9 mouse cellular contexts compared by ENCODE assay signal in the genomic region with DNA sequence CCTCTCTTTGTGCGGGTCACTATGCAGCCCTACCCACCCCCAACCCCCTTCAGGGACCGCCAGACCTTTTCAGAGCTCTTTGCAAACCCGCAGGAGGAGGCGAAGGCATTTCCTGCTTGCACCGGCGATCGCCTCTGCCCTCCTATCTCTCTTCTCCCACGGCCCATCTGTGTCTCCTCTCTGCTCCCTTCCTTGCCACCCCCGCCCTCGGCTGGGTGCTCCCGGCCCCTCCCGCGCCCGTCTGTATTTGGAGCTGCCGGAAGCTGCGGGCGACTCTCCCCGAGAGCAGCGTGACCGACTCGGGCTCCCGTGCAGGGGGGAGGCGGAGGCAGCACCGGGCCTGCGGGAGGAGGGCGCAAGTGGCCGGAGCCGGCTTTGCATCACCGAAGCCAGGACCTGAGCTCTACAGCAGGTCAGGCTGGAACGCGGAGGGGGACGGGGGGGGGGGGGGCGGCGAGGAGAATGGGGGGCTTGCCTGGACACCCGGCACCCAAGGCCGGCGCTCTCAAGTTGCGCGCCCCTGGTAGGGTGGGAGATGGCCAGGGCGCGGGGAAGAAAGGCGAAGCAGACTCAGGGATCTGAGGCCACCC. TPM values are rescaled to one million over a fixed set of nuclear protein-coding genes. Genes with fewer than 3 reads are reported as not detected.
DNase-seq lines count a peak whose midpoint lies in the region; ATAC-seq and TF ChIP-seq lines count a peak whose summit lies in the region.
"Had no signal": no experiment of that assay in that cellular context is flagged by ENCODE, and none has a peak within 500 bp of the region (broad histone marks: within the 10 kb centered on the region; RNA-seq: fewer than 3 reads in every experiment).

A gene (plus strand): TSS at position 49 of the 590 bp plus-strand sequence.

- no peaks in the 10 kb centered on the region for H3K27me3 ChIP-seq in forebrain, embryonic 14.5 days (replicated peaks; ENCODE audit: control insufficient read depth, insufficient read depth, low read length)
- no peaks in the 10 kb centered on the region for H3K27me3 ChIP-seq in heart, postnatal 0 days (ENCODE audit: control insufficient read depth, insufficient read depth, low read length)
- peaks cover 17% of the 10 kb centered on the region for H3K27me3 ChIP-seq in liver, embryonic 16.5 days (ENCODE audit: control insufficient read depth, insufficient read depth, low read depth, low read length)
- H3K27me3 ChIP-seq in neural tube, embryonic 13.5 days: peaks cover 4% of the 10 kb centered on the region; the same call in 1 of the 2 replicates
- no peaks in the 10 kb centered on the region for H3K27me3 ChIP-seq in stomach, postnatal 0 days (ENCODE audit: control insufficient read depth, insufficient read depth, low read length)
- H3K27me3 ChIP-seq: CH12.LX had no signal

- H3K27ac ChIP-seq in forebrain, embryonic 14.5 days (ENCODE audit: low read depth, low read length): no peak within 1 kb of the TSS
- peak within 1 kb of the TSS; percentile 95 for H3K27ac ChIP-seq in heart, postnatal 0 days (ENCODE audit: low read depth)
- H3K27ac ChIP-seq in liver, embryonic 16.5 days (ENCODE audit: low read length): no peak within 1 kb of the TSS
- no peak within 1 kb of the TSS for H3K27ac ChIP-seq in neural tube, embryonic 13.5 days (replicated peaks)
- no peak within 1 kb of the TSS; the same call in 1 of the 2 replicates for H3K27ac ChIP-seq in stomach, postnatal 0 days (replicated peaks)

- peak; percentile 88 for ATAC-seq in forebrain, embryonic 14.5 days
- peak; percentile 91 for ATAC-seq in heart, postnatal 0 days (ENCODE audit: insufficient read depth, low read depth)
- peak; percentile 56; the same call in 1 of the 2 replicates for ATAC-seq in liver, embryonic 16.5 days (ENCODE audit: low read depth)
- ATAC-seq in neural tube, embryonic 13.5 days (ENCODE audit: low read depth): peak; percentile 80
- peak; percentile 75 for ATAC-seq in stomach, postnatal 0 days (ENCODE audit: low FRiP score, low TSS enrichment)

- H3K36me3 ChIP-seq in forebrain, embryonic 14.5 days (ENCODE audit: control insufficient read depth, insufficient read depth, low read length): no peaks in the 10 kb centered on the region
- H3K36me3 ChIP-seq in heart, postnatal 0 days (replicated peaks; ENCODE audit: control insufficient read depth, insufficient read depth, low read length): 0 out of 2 replicates have a peak, but pooled peaks cover 3% of the 10 kb centered on the region
- H3K36me3 ChIP-seq in liver, embryonic 16.5 days (ENCODE audit: control insufficient read depth, insufficient read depth): no peaks in the 10 kb centered on the region
- H3K36me3 ChIP-seq in neural tube, embryonic 13.5 days: no peaks in the 10 kb centered on the region
- H3K36me3 ChIP-seq in stomach, postnatal 0 days (ENCODE audit: control insufficient read depth, insufficient read depth, low read length): no peaks in the 10 kb centered on the region

- TF ChIP-seq CTCF in heart, postnatal 0 days (IDR thresholded peaks at IDR 0.05; ENCODE audit: low read depth): no peak
- TF ChIP-seq CTCF in stomach, postnatal 0 days (IDR thresholded peaks at IDR 0.05; ENCODE audit: low read depth): peak; percentile 25; the same call in 1 of the 2 replicates

- H3K4me1 ChIP-seq in forebrain, embryonic 14.5 days (ENCODE audit: control insufficient read depth, insufficient read depth, low read length): peaks cover 6% of the 10 kb centered on the region; the same call in 1 of the 2 replicates
- no peaks in the 10 kb centered on the region; the same call in 1 of the 2 replicates for H3K4me1 ChIP-seq in heart, postnatal 0 days (ENCODE audit: control insufficient read depth, insufficient read depth)
- no peaks in the 10 kb centered on the region for H3K4me1 ChIP-seq in liver, embryonic 16.5 days (ENCODE audit: control insufficient read depth, low read depth, low read length)
- H3K4me1 ChIP-seq in neural tube, embryonic 13.5 days (replicated peaks): peaks cover 12% of the 10 kb centered on the region
- H3K4me1 ChIP-seq in stomach, postnatal 0 days (replicated peaks; ENCODE audit: control insufficient read depth, insufficient read depth): peaks cover 2% of the 10 kb centered on the region; the same call in 1 of the 2 replicates

- TF ChIP-seq EP300 in heart, postnatal 0 days (IDR thresholded peaks at IDR 0.05; ENCODE audit: low read depth): no peak; the same call in 1 of the 2 replicates
- TF ChIP-seq EP300 in stomach, postnatal 0 days (optimal IDR thresholded peaks at IDR 0.05): no peak

- H3K4me3 ChIP-seq in forebrain, embryonic 14.5 days (ENCODE audit: low read depth, low read length): peak within 1 kb of the TSS; percentile 55
- peak within 1 kb of the TSS; percentile 68 for H3K4me3 ChIP-seq in heart, postnatal 0 days (ENCODE audit: low read depth, low read length)
- H3K4me3 ChIP-seq in liver, embryonic 16.5 days (ENCODE audit: low read depth, low read length): peak within 1 kb of the TSS; percentile 49
- peak within 1 kb of the TSS; percentile 56 for H3K4me3 ChIP-seq in neural tube, embryonic 13.5 days
- peak within 1 kb of the TSS; percentile 49 for H3K4me3 ChIP-seq in stomach, postnatal 0 days (ENCODE audit: low read depth, low read length)

- H3K4me2 ChIP-seq in forebrain, embryonic 14.5 days (ENCODE audit: low read length): peak within 1 kb of the TSS; percentile 83
- peak within 1 kb of the TSS; percentile 67 for H3K4me2 ChIP-seq in heart, postnatal 0 days (ENCODE audit: low read depth, low read length)
- peak within 1 kb of the TSS; percentile 66 for H3K4me2 ChIP-seq in liver, embryonic 16.5 days (ENCODE audit: low read depth, low read length)
- peak within 1 kb of the TSS; percentile 95 for H3K4me2 ChIP-seq in neural tube, embryonic 13.5 days
- H3K4me2 ChIP-seq in stomach, postnatal 0 days (replicated peaks; ENCODE audit: low read depth): peak within 1 kb of the TSS; percentile 80

- H3K9me3 ChIP-seq in forebrain, embryonic 14.5 days (replicated peaks; ENCODE audit: control insufficient read depth, low read length): no peaks in the 10 kb centered on the region
- no peaks in the 10 kb centered on the region for H3K9me3 ChIP-seq in heart, postnatal 0 days (replicated peaks; ENCODE audit: control insufficient read depth, low read length)
- no peaks in the 10 kb centered on the region for H3K9me3 ChIP-seq in liver, embryonic 16.5 days (replicated peaks; ENCODE audit: control insufficient read depth, low read length)
- no peaks in the 10 kb centered on the region for H3K9me3 ChIP-seq in neural tube, embryonic 13.5 days
- H3K9me3 ChIP-seq in stomach, postnatal 0 days (ENCODE audit: control insufficient read depth, low read length): no peaks in the 10 kb centered on the region

- peak; percentile 69 for DNase-seq in CD4-positive, CD25-positive, alpha-beta regulatory T cell, adult 2 months (ENCODE audit: low read depth, low spot score)
- peak; percentile 8 for DNase-seq in c-Kit-positive CD71-positive TER-119-positive erythroid progenitor cells, embryonic 14.5 days (ENCODE audit: low spot score)
- peak; percentile 56 for DNase-seq in forebrain, embryonic 14.5 days (ENCODE audit: low spot score)
- DNase-seq in heart, postnatal 0 days (ENCODE audit: low spot score): peak; percentile 83
- no peak for DNase-seq in large intestine, adult 2 months (ENCODE audit: low read depth, low spot score)
- DNase-seq in stomach, postnatal 0 days (ENCODE audit: low spot score): peak; percentile 65

- H3K9ac ChIP-seq in forebrain, embryonic 14.5 days (ENCODE audit: low read length): peak within 1 kb of the TSS; percentile 66
- H3K9ac ChIP-seq in heart, postnatal 0 days (replicated peaks; ENCODE audit: low read depth, low read length): peak within 1 kb of the TSS; percentile 62
- no peak within 1 kb of the TSS for H3K9ac ChIP-seq in liver, embryonic 16.5 days (ENCODE audit: low read depth, low read length)
- peak within 1 kb of the TSS; percentile 75 for H3K9ac ChIP-seq in neural tube, embryonic 13.5 days
- H3K9ac ChIP-seq in stomach, postnatal 0 days (ENCODE audit: low read length): peak within 1 kb of the TSS; percentile 54

- under 1% methylated on average over 37 of the region's 42 CpGs for WGBS in forebrain, embryonic 14.5 days
- WGBS in heart, postnatal 0 days: under 1% methylated on average over 39 of the region's 42 CpGs
- WGBS in large intestine, adult 2 months: 1% methylated on average over 42 of the region's 42 CpGs
- 1% methylated on average over 39 of the region's 42 CpGs for WGBS in liver, embryonic 16.5 days (ENCODE audit: insufficient replicate concordance)
- under 1% methylated on average over 37 of the region's 42 CpGs for WGBS in neural tube, embryonic 13.5 days
- WGBS in stomach, postnatal 0 days: 3% methylated on average over 32 of the region's 42 CpGs

RNA-seq across cellular contexts. Expression of the gene that starts here (rescaled TPM):
- polyA plus RNA-seq in forebrain, embryonic 14.5 days (2014; fragmentation: Nextera tagmentation; extraction: Ambion mirVana): 15.1 and 15.2 TPM in 2 replicates
- total RNA-seq in heart, postnatal 0 days (2014; rRNA removed; ENCODE audit: low replicate concordance): 182 and 257 TPM in 2 replicates
- polyA plus RNA-seq in heart, postnatal 0 days (2015; fragmentation: Nextera tagmentation; extraction: Ambion mirVana): 144 and 146 TPM in 2 replicates
- polyA plus RNA-seq in large intestine, adult 2 months (2012; rRNA removed): 10.3 and 18.4 TPM in 2 replicates
- polyA plus RNA-seq in liver, embryonic 16.5 days (2015; fragmentation: Nextera tagmentation; extraction: Ambion mirVana): 1.2 and 1.4 TPM in 2 replicates
- 4.3 and 8.7 TPM in 2 replicates for polyA plus RNA-seq in neural tube, embryonic 13.5 days (2015; fragmentation: Nextera tagmentation; extraction: Ambion mirVana)
- 5.6 and 6.6 TPM in 2 replicates for polyA plus RNA-seq in stomach, postnatal 0 days (2015; fragmentation: Nextera tagmentation; extraction: Ambion mirVana)
